Mouse (Mus musculus) cerebellum, postnatal 14 days (tissue): ENCODE results near the gene Adamtsl1.

Experiments used
- DNase-seq, 2 experiments: peaks; one replicate each; pipeline ENCODE4 v3.0.0; 2021; ENCODE audit warnings: mixed read lengths in 2 of 2

Gene Adamtsl1

DNA sequence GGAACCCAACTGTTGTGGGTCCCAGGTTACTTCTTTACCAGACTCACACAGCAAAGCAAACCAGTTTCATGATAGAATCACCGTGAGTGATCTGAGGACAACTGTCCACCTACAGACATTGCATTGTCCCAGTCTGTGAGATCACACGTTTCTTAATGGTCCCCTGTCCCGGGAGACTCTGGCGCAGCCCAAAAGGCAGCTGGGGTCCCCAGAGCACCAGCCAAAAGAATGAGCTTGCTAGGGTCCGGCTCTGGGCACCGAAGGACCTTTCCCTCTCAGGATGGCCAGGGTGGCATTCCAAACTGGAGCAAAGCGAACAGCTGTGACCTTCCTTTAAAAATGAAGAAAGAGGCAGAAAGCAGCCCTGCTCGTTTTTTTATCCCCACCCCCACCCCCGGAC, at the start of gene Adamtsl1:
Gene Adamtsl1, plus strand, starts transcription at position 381 of the 400 bp plus-strand sequence.
- peak; percentile 6 to 32 for DNase-seq

DNA sequence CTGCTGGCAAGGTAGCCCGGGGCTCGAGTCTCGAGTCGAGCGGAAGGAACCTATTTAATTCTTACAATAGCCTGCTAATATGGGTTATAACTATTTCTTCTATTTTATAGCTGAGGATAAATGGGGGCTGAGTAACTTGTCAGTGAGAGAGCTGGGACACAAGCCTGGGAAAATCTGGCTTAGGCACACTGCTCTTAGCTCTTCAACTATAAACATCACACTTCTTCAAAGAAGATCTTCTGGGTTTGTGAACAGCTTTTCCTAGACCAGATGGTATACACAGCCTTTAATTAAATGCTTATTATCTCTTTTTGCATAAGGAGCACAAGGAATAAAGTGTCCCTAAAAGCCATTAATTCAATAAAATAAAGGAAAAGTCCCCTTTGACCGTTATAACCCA, 30.4 kb upstream of the Adamtsl1 start:
- DNase-seq = no peak

DNA sequence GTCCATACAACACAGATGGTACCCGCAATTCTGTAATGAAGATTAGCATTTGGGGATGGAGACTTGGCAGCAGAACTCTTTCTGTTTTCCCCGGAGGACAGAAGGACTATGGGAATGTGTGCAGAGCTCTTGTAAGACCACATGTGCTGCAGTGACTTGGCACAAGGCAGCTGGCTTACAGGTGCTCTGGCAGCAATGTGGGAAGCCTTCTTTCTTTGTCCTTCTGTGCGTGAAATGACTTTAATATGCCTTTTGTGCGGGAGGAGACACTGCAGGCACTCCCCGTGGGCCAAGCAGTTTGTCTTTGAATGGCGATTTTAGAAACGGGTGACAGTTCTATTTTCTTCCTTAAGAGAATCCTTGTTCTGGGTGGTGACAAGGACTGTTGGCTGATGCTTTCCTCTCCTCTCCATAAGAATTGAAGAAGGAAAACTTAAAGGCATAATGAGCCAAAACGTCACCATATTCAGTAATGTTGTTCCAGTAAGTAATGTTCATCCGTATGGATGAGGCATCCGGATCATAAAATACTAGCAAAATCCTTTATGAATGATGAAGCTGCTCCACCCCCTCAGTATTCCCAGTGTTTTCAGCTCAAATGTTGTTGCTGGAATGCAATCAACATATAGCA, 27.5 kb upstream of the Adamtsl1 start:
- peak; percentile 7 to 13 for DNase-seq

DNA sequence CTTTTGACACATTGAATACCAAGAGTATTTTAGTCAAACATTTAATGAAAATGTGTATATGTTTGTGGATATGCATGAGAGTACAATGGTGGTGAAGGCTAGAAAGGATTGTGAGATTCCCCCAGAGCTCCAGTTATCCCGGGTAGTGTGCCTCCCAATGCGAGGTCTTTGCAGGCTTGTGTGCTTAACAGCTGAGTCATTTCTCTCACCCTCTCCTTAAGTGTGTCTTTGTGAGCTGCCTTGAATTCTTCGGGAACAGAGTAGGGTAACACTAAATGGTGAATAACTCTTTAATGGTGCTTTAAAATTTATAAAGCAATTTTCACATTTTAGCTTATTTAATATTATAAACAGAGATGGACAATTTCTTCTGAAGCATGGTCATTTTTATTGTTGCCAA, 8.3 kb upstream of the Adamtsl1 start:
- no peak for DNase-seq

DNA sequence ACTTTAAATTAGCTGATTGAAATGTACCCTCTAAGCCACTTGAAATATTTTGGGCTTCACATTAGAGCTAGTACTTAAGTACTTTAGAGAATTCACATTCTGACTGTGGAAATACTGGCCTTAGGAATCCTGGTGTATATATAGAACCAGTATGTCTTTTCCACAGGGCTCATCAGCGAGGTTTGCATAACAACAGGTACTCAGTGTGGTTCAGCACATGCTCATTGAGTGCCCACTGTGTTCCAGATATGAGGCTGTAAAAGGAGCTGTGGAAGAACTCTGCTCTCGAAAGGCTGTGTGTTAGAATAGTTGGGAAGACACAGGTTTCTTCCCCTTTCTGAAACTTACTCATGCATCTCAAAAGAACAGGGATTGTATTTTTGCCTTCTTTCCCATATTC, 7.0 kb upstream of the Adamtsl1 start:
- no peak for DNase-seq

DNA sequence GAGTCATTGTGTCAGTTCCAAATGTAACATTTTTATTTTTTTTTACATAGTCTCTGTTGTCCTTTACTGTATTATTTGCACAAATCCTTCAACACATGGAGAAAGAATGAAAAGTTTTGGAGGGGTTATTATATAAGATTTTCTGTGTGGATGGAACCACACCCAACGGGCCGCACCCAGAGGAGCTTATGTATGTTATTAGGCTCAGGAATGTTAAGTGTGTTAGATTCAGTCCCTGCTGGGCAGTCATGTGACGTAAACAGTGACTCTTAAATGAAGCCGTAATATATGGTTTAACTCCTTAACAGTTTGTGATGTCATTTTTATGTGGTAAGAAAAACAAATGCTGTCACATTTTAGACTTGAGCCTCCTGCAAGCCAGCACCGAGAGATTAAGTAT, 6.5 kb upstream of the Adamtsl1 start:
- no peak for DNase-seq

DNA sequence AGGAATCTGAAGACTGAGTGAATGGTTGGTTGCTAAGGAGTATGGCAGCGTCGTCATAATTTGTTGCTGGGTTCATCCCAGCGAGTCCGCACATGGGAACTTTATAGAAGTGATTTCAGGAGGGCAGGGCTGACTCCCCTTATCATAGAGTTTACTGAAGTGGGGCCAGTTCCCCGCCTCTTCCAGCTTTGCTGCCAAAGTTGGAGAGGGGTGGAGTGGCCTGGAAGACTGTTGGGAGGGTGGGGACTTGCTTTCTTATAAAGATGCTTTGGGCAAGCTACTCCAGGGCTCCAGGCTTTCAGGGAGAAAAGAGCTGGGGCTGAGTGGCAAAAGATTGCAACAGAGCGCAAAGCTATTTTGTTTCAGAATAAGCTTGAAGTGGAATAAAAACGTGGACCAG, 684 bp upstream of the Adamtsl1 start:
- peak; percentile 9 to 13 for DNase-seq

DNA sequence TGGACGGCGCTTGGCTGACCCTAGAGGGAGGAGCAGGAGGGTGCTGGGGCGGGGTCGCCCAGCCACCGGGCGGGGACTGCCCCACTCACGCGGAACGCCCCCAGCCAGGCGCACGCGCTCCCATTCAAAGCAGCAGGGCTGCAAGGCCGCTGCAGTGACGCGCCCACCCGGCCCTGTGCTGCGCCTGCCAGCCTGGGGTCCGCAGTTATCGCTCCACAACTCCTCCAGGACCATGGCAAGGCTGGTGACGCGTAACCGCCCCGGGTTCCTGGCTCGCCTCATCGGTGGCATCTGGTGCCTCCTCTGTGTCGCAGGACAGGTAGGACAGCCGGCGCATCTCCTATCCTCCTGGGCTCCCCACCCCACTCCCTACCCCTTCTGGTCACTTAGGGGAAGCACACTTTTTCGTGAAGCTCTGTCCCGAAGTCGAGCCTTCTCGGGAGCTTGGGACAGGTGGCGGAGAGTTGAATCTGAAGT, 271 bp downstream of the Adamtsl1 start:
- peak; percentile 73 to 76 for DNase-seq

DNA sequence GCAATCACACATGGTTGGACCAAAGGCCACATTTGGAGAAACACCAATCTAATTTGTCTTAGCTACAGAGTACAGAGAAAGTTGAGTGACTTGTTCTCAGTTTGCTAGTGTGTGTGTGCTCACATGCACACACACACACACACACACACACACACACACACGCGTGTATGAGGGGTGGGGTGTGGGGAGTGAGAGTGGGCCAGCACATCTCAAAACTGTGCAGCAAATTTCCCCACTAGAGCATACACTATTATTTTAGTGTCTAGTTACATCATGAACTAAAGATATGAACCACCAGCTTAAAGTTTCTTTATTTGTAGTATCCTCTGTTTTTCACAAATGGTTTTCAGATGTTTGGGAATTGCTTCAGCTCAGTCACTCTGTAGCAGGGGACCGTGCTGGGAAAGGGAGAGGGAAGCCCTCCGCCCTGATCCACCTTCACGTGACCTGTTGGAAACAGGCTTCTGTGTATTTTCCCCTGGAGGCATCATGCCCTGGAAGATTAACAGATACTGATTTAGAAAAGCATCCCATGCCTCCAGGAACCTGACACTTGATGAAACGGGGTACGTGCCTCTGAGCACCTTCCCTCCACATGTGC, 13.1 kb downstream of the Adamtsl1 start:
- no peak for DNase-seq

DNA sequence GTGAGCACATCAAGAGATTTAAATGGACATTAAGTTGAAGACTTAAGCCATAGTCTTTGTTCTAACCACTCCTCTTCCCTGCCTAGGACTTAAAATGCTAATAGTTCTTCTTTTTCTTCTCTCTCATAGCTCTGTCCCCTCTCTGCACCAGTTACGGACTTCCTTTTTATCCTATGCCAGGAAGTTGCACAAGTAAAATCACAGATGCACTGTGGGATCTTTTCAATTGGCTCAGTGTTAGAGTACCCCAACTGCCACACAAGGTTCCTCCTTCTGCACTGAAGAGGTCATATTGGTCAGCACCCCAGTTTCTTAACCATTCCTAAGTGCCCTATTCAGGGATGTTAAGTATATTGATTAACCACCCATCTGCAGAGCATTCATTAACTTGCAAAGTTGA, 15.9 kb downstream of the Adamtsl1 start:
- DNase-seq = no peak

DNA sequence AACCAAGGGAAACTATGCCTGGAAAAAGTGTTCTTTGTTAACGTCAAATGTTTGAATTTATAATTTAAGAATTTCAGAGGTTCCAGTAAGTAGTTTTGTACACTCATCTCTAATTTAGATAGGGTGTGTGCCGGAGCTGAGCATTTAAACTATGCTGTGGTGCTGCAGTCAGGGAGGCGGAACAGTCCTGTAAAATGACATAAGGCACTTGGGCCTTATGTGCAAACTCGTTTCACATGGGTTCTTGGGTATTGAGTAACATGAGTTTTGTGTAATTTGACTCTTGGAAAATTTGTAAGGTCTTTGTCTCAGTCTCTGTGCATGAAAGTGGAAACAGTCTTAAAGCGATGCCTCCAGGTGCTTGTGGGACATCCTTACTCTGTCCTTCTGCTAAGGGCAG, 25.7 kb downstream of the Adamtsl1 start:
- no peak for DNase-seq

DNA sequence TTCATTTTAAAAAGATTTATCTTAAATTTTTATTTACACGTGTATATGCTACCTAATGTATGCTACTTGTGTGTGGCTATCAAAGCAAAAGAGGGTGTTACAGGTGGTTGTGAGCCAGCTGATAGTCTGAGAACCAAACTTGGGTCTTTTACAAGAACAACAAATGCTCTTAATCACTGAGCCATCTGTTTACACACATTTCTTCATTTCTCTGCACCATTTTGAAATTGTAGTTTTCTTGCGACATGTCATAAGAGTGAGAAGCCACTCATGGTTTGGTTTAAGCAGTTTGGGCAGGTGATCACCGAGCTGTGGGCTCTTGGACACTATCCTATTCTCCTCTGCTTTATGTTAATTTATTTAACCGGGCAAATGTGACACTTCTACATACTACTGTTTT, 29.2 kb downstream of the Adamtsl1 start:
- DNase-seq = no peak

DNA sequence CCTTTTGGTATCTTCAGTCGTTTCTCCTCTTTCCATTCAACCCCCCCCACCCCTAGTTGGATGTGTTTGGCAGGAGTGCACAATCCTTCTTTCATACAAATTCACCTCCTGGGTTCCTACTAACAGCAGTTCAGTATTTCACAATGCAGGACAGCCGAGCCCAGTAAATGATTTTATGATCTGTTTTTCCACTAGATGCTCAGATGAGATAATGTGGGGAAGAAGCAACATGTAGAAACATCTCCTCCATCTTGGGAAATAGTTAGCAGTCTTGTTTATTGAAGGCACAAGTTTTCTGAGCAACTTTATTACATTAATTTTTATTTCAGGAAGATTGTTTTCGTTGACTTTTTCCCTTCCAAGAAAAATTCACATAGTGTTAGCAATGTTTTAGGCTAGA, 40.7 kb downstream of the Adamtsl1 start:
- no peak for DNase-seq

DNA sequence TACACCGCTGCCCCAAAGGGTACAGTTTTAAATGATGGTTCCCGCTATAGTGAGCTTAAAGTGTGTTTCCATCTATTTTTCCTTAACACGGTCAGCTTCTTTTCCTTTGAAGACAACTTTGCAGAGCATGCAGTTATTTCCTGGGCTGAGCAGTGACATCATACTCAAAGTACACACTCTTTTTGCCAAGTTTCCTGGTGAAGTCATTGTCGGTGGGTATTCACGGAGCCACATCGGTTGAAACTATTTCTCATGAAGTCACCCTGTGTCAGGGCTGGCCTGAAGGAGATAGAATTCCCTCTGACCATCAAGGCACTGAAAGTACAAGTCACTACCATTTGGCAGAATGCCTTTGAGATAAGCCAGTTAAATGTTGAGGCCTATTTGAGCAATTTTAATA, 45.8 kb downstream of the Adamtsl1 start:
- no peak for DNase-seq

DNA sequence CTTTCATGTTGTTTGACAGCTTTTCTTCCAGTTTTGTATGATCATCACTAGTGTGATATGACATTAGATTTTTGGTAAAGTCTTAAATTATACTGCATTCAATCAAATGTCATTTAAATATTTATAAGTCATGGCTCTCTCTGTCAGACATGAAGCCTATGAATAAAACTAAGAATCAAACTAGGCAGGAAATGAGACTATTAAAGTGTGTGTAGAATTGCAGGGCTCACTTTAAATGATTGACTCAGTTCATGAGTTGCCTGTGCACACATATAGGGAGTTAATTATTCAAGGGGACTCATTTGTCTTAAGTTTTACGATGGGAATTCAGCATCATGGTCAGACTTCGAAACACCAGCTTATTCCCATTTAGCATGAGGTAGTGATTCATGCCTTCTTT, 71.5 kb downstream of the Adamtsl1 start:
- DNase-seq = no peak

DNA sequence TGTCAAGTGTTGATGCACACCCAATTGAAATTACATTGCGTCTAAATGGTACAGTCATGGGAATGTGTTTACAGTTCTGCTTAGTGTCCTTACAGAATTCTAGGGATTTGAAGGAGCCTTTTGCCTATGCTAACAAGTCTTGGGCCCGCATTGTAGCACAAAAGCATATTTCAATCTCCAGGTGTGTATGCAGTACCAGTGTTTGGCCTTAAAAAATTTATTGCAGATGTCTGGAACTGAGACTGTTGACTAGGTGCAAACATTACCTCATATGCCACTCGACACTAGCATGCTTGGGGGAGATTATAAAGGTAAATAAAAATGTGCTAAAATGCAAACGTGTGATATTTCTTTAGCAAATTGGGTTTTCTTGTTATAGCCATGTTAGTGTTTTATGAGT, 75.0 kb downstream of the Adamtsl1 start:
- DNase-seq = no peak

DNA sequence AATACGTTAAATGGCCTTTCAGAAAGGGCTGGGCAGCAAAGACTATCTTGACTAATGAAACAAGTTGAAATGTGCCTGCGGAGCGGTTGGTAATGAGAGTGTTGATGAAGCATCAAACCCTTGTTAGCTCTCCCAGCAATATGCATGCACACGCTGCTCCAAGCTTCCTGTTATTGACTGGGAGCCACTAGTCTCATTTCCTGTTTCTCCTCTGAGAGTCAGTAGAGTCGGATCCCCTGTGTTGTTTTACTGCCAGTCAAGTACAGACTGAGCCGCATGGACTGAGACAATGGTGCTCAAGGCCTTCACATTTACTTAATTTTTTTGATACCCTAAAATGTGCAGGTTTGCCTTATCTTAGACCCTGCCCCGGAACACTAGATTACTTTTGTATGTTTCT, 77.1 kb downstream of the Adamtsl1 start:
- no peak for DNase-seq

DNA sequence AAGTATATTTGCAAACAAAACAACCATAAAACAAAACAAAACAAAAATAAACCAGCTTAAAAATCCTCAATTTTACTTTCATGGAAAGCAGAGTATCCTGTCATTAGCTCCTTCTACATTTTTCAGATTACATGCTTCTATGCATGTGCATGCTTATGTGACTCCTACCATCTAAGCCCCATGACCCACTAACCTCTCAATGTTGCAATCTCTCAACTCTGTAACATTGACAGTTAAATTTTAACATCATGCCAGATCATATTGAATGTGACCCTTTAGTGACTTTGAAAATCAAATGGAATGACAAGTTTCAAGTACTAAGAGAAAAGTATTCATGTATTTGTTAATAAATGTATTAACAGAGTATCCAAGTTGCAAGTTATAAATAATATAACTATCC, 80.2 kb downstream of the Adamtsl1 start:
- no peak for DNase-seq

DNA sequence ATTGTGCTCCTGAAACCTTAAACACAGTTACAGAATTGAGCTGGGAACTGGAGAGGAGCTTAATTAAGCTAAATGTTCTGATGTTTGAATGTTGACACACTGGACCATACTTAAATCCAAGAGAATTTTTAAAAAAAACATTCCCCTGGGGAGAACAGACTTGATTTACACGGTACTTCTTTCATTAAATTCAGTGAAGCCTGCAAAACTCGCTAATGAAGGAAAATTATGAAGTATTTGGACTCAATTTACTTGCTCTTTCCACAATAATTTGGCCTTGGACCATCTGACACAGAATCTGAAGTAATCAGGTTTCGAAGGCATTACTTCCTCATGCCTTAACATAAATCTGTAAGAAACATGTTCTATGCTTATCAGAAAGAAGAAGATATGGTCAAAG, 99.4 kb downstream of the Adamtsl1 start:
- DNase-seq = no peak

DNA sequence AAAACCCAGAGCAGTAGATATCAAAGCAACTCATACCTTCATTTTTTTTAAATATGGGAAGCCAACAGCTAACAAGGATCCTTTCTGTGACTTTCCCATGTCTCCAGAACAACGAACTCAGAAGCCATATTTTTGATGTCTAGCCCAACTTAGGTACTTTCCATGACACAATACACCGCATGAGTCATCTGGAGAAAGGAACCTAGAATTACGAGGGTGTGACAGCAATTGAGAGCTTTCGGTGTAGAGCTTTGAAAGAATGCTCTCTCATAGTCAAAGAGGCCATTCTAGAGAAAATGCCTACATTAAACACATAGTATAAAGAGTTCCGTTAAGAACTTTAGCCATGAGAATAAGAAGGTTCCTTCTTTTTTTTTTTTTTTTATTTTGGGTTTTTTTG, 104.8 kb downstream of the Adamtsl1 start:
- DNase-seq = no peak

DNA sequence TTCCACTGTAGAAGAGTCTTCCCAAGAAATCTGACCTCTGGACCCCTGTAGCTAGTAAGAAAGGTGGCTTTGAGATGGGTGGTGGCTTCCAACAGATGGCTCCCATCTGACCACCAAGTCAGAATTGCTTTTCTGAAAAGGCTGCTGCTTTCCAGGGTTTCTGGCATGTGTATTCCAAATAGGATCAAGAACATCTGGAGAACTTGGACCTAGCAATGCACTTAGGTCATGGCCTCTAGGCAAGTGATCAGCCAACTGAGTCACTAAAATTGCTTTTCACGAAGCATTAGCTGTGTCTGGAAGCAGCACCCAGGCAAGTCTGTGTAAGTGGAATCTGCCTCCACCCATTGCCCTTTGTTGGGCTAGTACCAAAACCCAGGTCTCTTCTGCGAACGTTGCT, 105.3 kb downstream of the Adamtsl1 start:
- no peak for DNase-seq

DNA sequence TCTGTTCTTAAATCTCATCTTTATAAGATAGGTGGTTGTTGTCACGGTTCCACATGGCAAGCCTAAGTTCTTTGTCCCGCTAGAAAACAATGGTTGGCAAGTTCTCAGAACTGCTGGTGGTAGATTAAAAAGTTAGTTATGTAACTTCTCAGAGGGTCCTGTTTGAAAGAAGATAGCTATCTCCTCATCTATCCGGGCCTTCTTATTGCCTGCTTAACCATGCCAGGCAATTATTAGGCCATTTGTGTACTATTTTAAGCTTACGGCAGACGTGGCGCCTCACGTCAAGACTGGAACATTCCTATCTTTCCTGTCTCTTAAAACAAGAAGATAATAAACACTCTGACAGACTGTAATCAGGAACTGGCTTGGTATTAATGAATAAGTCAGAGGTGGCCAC, 115.4 kb downstream of the Adamtsl1 start:
- no peak for DNase-seq

DNA sequence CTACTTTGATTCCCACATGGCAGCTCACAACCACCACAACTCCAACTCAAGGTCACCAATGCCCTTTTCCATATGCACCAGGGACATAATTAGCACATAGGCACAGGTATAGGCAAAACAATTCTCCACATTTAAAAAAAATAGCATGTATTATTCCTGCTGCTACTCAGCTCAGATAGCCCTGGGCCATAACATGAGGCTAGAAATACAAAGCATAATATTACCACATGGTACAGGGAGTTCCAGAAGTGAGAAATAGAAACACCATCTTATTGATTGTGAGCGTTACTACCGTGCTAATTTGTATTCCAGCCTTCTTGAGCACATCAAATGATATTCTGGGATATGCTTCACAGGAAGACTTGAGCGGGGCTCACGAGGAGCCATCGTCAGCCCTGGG, 155.3 kb downstream of the Adamtsl1 start:
- DNase-seq = no peak

DNA sequence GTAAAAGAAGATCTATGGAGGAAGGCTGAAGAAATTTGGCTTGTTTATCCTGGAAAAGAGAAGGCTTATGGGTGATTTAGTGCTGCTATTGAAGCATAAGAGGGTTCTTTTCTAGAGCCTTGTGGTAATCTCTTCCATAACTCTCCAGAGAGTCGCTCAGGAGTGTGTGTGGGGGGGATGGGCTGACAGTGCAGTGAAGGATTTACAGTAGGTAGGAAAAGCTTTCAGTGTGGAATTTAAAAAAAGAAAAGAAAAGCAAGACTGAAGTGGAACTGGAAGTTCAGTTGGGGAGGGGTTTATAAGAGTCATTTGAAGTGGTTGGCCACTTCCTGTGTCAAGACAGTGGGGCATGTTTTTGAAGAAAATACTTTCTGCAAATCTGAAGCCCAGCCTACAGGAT, 155.8 kb downstream of the Adamtsl1 start:
- no peak for DNase-seq

DNA sequence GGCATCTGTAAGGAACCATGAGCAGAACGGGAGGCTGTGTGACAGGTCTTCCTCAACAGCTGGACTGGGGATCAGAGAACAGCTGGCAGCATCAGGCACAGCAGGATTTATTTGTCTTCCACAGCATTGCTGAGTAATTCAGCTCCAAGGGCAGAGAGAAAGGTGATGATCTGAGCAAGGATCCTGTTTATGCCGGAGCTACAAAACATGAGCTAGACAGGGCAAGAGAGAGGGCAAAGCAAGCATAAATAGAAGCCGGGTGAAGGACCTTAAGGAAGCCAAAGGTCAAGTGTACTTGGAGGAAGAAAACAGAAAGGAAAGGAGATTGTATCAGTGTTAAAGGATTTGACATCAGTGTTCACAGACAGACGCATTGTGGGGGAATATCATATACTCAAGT, 158.3 kb downstream of the Adamtsl1 start:
- no peak for DNase-seq
